Mouse (Mus musculus): ENCODE data around the gene Kcnk5.

DNA sequence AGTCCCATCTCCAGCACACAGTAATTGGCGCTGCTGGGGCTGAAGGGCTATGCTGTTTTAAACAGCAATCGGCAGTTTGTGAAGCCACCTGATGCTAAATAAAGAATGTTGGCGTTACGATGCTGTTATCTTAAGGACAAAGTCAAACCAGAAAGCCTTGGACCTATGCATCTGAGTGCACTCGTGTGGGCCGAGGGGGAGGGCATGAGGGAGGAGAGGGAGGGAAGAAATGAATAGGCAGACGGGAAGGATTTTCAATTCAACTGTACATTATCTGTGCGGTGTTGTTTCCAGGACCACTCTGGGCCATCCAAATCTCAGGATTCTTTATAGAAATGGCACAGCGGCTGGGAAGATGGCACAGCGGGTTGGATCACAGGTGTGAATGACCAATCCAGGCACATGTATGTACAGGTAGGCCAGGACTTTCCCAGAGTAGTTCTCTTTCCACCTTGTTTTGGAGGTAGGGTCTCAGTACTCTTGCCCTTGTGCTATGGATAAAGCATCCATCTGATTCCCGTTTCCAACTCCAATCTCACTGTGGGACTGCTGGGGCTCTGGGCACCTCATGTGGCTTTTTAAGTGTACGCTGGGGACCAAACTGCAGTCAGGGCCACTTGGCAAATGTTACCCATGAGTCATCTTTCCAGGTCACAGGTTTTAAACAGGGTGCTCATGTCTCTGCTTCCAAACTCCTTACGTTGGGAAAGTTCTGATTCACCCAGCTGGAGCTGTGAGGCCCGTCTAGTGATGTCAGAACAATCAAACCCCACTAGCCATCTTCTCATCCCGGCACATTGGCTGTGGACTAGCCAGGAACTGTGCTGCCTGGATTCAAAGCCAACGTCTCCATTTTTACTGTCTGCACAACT lies 42.9 kb downstream of the Kcnk5 start, which contains the start of gene Saysd1:
- TF ChIP-seq MAZ (IDR thresholded peaks at IDR 0.05; ENCODE audit: low read depth, low read length) (no peak), RAD21 (IDR thresholded peaks at IDR 0.05; ENCODE audit: low read depth, low read length) (no peak), EP300 (IDR thresholded peaks at IDR 0.05; ENCODE audit: low read length) (no peak), GABPA (IDR thresholded peaks at IDR 0.05; ENCODE audit: insufficient replicate concordance, low read depth, low read length) (no peak), IRF4 (IDR thresholded peaks at IDR 0.05; ENCODE audit: low read depth, low read length) (no peak), ZMIZ1 (IDR thresholded peaks at IDR 0.05; ENCODE audit: low read depth, low read length) (no peak), TCF12 (IDR thresholded peaks at IDR 0.05; ENCODE audit: low read depth, low read length) (no peak), UBTF (IDR thresholded peaks at IDR 0.05; ENCODE audit: low read depth, low read length) (no peak), CHD1 (IDR thresholded peaks at IDR 0.05; ENCODE audit: low read depth, low read length) (no peak), PAX5 (IDR thresholded peaks at IDR 0.05; ENCODE audit: low read length) (no peak), MAX (IDR thresholded peaks at IDR 0.05; ENCODE audit: low read length) (no peak), CTCF (conservative IDR thresholded peaks at IDR 0.05 in 1 of 2, IDR thresholded peaks at IDR 0.05 in 1 of 2; ENCODE audit: low read depth in 2 of 2, low read length in 2 of 2) (no peak), POLR2A (IDR thresholded peaks at IDR 0.05; ENCODE audit: low read depth, low read length) (no peak)

All from CH12.LX (cell line).